Mouse (Mus musculus) neural tube, embryonic 11.5 days (tissue): ENCODE measurements around the gene Gm9495. TPM values are rescaled to one million over a fixed set of nuclear protein-coding genes. Genes with fewer than 3 reads are reported as not detected.
A peak's percentile ranks its signal among the peaks of the same experiment; 100 is the strongest.

Source experiments
- ATAC-seq: fragments of 200-750 bp; cut with Nextera tagmentation; 2 replicates; pipeline ENCODE4 v1.8.0; 2017; ENCODE audit warnings: moderate number of reproducible peaks, mild to moderate bottlenecking, moderate TSS enrichment, moderate library complexity; ENCODE audit not compliant: insufficient read depth, low FRiP score, low TSS enrichment
- DNase-seq: peaks from one replicate; pipeline ENCODE4 v3.0.0-alpha.2; 2015; ENCODE audit warnings: low spot score
- H3K27ac ChIP-seq: fragments of 300-500 bp; sonication (generic); 2 replicates; pipeline ENCODE4 v1.5.1; 2014; ENCODE audit warnings: low read depth, mild to moderate bottlenecking, low read length
- H3K27me3 ChIP-seq: fragments of 300-500 bp; sonication (generic); 2 replicates; pipeline ENCODE4 v1.6.1; 2014; ENCODE audit warnings: mild to moderate bottlenecking, low read length, mixed read lengths; ENCODE audit not compliant: control insufficient read depth, insufficient read depth
- H3K36me3 ChIP-seq: fragments of 300-500 bp; sonication (generic); 2 replicates; pipeline ENCODE4 v1.6.1; 2014; ENCODE audit warnings: mild to moderate bottlenecking, low read length, moderate library complexity, mixed read lengths; ENCODE audit not compliant: control insufficient read depth, insufficient read depth
- H3K4me1 ChIP-seq: fragments of 300-500 bp; sonication (generic); 2 replicates; pipeline ENCODE4 v1.6.1; 2014; ENCODE audit warnings: low read length, mixed read lengths; ENCODE audit not compliant: control insufficient read depth, insufficient read depth
- H3K4me2 ChIP-seq: fragments of 300-500 bp; sonication (generic); 2 replicates; pipeline ENCODE4 v1.6.1; 2014; ENCODE audit warnings: low read depth, mild to moderate bottlenecking, moderate library complexity
- H3K4me3 ChIP-seq: fragments of 300-500 bp; sonication (generic); 2 replicates; pipeline ENCODE4 v1.5.1; 2014; ENCODE audit warnings: low read depth, low read length
- H3K9ac ChIP-seq: fragments of 300-500 bp; sonication (generic); 2 replicates; pipeline ENCODE4 v1.6.1; 2014; ENCODE audit warnings: mild to moderate bottlenecking, low read length
- H3K9me3 ChIP-seq: fragments of 300-500 bp; sonication (generic); 2 replicates; pipeline ENCODE4 v1.6.1; 2016; ENCODE audit warnings: low read length; ENCODE audit not compliant: control insufficient read depth
- WGBS: fragments of 180-500 bp; shearing (Covaris S2); extraction: QIAGEN DNeasy Blood & Tissue Kit; methylation state at CpG from one replicate; pipeline ENCODE4 v1.1.7; 2014; 5-methylcytosine and 5-hydroxymethylcytosine counted together
- polyA plus RNA-seq: library from polyadenylated mRNA; unstranded; fragments of >200 nt; fragmentation: Nextera tagmentation; extraction: Ambion mirVana; gene quantifications from 2 replicates; pipeline ENCODE4 v1.2.1, GENCODE M21; 2014

The Gm9495 gene
- polyA plus RNA-seq, 1 experiment from 2014 or later: not detected

GRCm38 (mm10) chr8:69395050-69395789, 58.1 kb downstream of the Gm9495 start:
- Histone ChIP-seq H3K4me2 (peak overlapping the region; percentile 53), H3K4me1 (0 out of 2 replicates have a peak, but pooled peaks cover 3% of the 10 kb centered on the region), H3K27ac (peak overlapping the region; percentile 92), H3K4me3 (peak overlapping the region; percentile 65), H3K27me3 (no peaks in the 10 kb centered on the region), H3K36me3 (peaks cover 3% of the 10 kb centered on the region), H3K9me3 (peaks cover 6% of the 10 kb centered on the region; the same call in 1 of the 2 replicates), H3K9ac (peak overlapping the region; percentile 87)
- ATAC-seq: peak; percentile 97
- 2% methylated on average over 26 of the region's 26 CpGs for WGBS
- peak; percentile 92 for DNase-seq

DNA sequence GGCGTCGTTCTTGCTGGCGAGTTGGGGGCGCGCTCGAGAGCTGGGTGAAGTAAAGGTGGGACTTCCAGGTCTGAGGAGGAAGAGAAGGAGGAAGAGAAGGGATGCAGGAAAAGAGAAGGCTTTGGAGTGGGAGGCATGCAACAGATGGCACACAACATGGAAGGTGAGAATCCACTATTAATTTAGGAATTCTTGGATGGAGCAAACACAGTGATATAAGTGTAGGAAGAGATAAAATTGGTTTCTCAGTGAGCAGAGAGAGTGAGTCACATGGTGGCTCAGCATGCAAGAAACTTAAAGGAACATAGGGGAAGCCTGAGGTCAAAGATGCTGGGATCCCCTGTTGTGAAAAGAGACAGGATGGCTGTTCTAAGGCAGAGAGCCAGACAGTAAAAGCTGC, 69.0 kb downstream of the Gm9495 start:
- no peaks in the 10 kb centered on the region for H3K4me1 ChIP-seq
- H3K9me3 ChIP-seq: peaks cover 23% of the 10 kb centered on the region

More for the DNA sequence above, 69.0 kb downstream of the Gm9495 start:
- DNase-seq: no peak
- ATAC-seq: no peak
- Histone ChIP-seq H3K27ac (no peak overlapping the region), H3K9ac (no peak overlapping the region), H3K4me2 (no peak overlapping the region), H3K4me3 (no peak overlapping the region), H3K27me3 (no peaks in the 10 kb centered on the region), H3K36me3 (peaks cover 15% of the 10 kb centered on the region)
- 97% methylated on average over 6 of the region's 6 CpGs for WGBS

Other genes with a start within 250 kb of the Gm9495 start
- 18.5 and 18.8 TPM in 2 replicates for gene Zfp930, start 244.5 kb downstream of the Gm9495 start, polyA plus RNA-seq
- gene D130040H23Rik, start 182.5 kb downstream of the Gm9495 start, polyA plus RNA-seq: 5.9 and 6.5 TPM in 2 replicates
- gene Gm7697, start 69.4 kb upstream of the Gm9495 start, polyA plus RNA-seq: not detected in 2 replicates
- 34.4 and 35.2 TPM in 2 replicates for gene Zfp868, start 172.0 kb upstream of the Gm9495 start, polyA plus RNA-seq
- 1.8 and 2.6 TPM in 2 replicates for gene Zfp964, start 200.9 kb upstream of the Gm9495 start, polyA plus RNA-seq